ENCODE assay signal across 13 mouse cellular contexts in the genomic region with DNA sequence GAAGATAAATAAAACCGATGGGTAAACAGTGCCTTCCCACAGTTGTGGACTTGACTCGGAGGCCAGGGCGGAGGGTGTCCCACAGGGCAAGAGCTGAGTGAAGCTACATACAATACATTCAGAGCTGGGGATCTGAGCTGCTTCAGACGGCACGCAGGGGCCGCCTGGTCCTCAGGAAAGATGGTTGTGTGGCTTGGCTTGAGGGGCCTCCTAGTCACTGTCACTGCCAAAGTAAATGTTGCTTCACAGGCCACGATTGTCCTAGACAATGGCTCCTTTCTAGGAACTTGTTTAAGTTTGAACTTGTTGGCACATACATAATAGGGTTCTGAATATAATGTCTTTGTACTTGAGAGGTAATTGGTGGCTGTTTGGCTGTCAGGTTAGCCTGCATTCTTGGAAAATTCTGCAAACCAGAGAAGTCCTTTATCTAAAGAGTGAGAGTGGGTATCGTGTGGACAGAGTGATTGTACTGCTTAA.
"Had no signal": no experiment of that assay in that cellular context is flagged by ENCODE, and none has a peak within 500 bp of the region (broad histone marks: within the 10 kb centered on the region; RNA-seq: fewer than 3 reads in every experiment).

No protein-coding gene starts in this region.

- H3K27ac ChIP-seq: layer of hippocampus, adult 2 months; left cerebral cortex, adult 2 months; liver, embryonic 12.5 days; macrophage; stomach, embryonic 15.5 days had no signal

- DNase-seq: kidney, postnatal 10 days; kidney, postnatal 4 days; liver, postnatal 0 days; right cerebral cortex, postnatal 14 days; thymus, postnatal 36 days had no signal

- H3K9me3 ChIP-seq: limb, embryonic 10.5 days; liver, embryonic 12.5 days; megakaryocyte, embryonic 14.5 days; stomach, embryonic 15.5 days had no signal

- H3K4me2 ChIP-seq: liver, embryonic 12.5 days; midbrain, embryonic 11.5 days; stomach, embryonic 15.5 days had no signal

- H3K4me3 ChIP-seq: layer of hippocampus, adult 2 months; left cerebral cortex, adult 2 months; limb, embryonic 10.5 days; liver, embryonic 12.5 days; megakaryocyte, embryonic 14.5 days; stomach, embryonic 15.5 days had no signal

- H3K27me3 ChIP-seq: liver, embryonic 12.5 days; megakaryocyte, embryonic 14.5 days; stomach, embryonic 15.5 days had no signal

- ATAC-seq: liver, embryonic 12.5 days; liver, postnatal 0 days had no signal

- H3K9ac ChIP-seq: liver, embryonic 12.5 days; liver, postnatal 0 days; stomach, embryonic 15.5 days had no signal
